Mouse (Mus musculus) thymus, postnatal 10 days (tissue): ENCODE data around the gene Zfp639.
A peak's percentile ranks its signal among the peaks of the same experiment; 100 is the strongest.

ENCODE experiments used
- DNase-seq, 2 experiments: peaks; one replicate each; pipeline ENCODE4 v3.0.0; 2021; ENCODE audit warnings: low spot score in 2 of 2

The Zfp639 gene

DNA sequence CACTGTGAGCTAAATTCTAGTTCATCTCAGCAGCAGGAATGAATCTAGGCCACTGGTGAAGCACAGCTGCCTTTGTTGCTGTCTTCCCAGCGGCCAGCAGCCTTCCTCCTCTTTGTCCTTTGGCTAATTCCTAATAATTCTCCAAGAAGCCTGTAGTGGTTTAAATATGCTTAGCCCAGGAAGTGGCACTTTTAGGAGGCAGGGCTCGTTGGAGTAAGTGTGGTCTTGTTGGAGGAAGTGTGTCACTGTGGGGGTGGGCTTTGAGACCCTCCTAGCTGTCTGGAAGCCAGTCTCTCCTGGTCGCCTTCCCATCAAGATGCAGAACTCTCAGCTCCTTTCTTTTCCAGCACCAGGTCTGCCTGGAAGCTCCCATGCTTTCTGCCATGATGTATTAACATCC lies 4.2 kb upstream of the Zfp639 start:
- no peak for DNase-seq

DNA sequence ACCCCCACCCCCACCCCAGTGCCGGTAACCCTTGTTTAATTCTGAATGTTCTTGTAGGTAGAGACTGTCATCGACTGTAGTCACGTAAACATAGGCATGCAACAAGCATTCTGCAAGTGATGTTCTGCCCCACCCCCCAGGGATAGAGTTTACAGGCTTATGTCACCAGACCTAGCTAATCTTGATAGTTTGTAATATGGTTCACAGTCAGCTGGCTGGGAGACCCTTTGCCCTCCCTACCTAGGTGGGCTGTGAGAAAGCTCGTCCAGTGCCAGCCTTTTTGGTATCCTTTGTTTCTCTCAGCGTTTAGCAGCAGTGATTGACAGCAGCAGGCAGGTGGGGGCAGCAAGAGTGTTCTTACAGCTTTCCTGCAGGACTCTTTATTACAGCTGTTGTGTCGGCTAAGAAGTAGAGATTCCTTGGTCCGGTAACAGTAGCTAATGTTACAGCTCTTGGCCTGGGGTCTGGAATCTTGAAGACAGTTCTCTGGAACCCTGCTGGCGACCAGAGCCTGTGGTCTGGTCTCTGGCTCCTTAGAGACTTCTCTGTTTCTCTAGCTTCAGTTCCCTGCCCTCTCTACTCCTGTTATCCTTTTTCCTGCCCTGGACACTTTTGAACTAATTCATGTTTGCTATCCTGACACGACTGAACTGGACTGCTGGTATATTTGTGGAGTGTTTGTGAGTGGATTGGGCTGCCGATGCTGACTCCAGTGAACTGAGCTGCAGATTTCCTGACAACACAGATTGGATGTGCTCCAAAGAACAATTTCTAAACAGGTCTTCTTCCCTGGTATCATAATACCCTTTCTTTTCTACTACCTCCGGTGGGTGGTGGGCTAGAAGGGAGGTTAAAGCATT lies 3.5 kb upstream of the Zfp639 start:
- DNase-seq, result no peak

DNA sequence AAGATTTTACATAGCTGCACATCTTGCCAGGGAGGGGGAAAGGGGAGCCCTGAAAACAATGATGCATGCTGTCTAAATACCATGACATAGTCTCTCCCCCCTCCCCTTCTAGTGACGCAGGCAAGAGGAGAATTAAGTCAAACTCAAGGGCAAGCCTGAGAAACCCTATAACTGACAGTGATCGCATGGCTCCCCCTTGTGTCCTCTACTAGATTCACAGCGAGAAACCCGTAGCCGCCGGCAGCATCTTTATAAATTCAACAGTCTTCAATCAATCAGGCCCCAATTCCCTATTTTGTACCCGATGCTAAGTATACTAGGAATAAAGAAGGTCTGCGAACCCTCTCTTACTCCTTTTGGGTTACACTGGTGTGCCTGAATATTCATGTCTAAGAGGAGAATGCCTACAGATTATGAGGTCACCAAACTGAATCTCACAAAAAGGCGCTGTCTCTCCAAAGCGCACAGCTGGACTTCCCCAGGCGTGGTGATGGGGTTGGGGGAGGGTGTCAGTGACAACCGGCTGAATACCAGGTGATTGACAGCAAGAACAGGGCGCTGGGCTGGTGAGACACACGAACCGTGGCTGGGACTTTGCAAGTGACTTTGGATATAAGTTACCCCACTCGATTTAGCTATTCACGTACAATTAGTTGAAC lies 1.3 kb upstream of the Zfp639 start:
- peak; percentile 41 to 64 for DNase-seq

DNA sequence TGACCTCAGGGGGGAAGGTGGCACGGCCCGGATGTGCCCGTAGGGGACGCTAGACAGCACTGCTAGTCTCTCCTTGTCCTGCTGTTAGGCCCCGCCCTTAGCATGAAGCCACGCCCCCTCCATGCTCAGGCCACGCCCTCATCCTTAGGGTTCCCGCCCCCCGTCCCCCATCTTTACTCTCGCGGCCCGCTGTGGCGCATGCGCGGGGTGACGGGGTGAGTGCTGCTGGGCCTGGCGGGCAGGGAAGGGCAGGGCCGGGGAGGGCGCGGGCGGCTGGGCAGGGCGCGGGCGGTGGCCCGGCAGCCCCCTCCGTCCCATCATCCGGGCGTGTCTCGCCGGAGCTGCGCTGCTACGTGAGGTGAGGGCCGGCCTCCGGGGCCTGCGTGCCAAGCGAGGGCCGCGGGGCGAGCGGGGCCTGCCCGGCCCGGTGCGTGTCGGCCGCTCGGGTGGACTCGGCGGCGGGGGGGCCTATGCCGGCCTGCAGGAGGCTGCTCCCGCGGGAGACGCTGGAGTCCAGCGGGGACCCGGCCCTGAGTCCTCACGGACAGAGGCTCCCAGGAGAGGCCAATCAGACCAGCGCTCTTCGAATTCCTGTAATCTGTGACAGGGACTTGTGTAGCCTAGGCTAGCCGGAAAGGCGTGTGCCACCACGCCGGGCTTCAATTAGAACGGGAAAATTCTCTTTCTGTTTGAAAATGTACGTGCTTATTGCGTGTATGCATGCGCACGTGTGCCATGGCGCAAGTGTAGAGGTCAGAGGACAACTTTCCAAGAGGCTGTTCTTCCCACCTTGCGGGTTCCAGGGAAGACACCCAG lies 524 bp downstream of the Zfp639 start:
- peak; percentile 89 to 94 for DNase-seq

DNA sequence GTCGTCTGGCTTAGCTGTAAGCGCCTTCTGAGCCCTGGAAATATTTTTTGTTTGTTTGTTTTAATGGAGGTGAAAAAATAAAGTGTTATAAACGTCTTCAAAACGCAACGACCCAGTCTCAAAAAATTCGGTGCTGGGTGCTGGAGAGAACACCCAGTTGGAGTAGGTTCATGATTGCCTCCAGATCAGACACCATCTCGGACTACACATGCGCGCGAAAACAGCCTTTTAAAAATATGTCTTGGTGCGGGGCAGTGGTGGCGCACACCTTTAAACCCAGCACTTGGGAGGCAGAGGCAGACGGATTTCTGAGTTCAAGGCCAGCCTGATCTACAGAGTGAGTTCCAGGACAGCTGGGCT lies 1.1 kb downstream of the Zfp639 start:
- peak in 1 of 2 experiments; percentile 17 for DNase-seq

DNA sequence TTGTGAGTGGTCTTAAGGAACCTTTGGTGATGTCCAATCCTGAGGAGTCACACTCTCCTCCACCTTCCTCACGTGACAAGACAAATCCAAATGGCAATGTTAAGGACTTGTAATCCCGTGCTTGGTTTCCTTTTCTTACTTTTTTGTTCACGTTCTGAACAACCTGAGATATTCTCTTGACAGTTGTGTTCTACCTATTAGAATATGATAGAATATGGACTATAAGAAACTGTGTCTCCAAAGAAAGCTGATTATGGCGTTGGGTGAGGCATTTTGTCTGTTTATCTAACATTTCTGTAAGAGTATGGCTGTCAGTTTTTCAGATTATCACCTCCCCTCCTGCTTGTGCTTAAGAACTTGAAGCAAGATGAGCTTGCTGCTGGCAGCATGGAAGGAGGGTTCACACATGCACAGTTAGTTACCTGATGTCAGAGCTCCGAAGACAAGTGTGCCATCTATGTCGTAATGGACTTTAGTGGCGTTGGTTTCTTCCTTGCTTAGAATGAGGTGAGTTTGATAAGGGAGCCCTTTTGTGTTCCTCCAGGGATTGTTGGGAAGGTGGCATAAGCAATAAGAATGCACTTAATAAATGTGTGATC lies 2.7 kb downstream of the Zfp639 start:
- no peak for DNase-seq

DNA sequence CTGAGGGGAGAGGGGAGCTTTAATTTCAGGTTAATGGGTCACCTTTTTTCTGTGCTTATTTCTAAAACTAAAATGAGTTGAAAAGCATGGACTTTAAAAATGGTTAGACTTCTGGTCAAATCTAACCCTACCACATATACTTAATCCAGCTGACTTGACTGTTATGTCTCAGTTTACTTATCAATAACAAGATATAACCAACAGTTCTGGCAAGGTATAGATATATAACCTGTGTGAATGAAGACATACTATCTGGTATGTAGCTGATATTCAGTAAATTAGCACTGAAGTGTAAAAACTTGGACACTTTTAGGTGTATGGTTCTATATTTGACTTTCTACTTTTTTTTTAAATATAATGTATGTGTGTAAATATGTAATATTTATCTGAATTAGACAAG lies 3.5 kb downstream of the Zfp639 start:
- no peak for DNase-seq

DNA sequence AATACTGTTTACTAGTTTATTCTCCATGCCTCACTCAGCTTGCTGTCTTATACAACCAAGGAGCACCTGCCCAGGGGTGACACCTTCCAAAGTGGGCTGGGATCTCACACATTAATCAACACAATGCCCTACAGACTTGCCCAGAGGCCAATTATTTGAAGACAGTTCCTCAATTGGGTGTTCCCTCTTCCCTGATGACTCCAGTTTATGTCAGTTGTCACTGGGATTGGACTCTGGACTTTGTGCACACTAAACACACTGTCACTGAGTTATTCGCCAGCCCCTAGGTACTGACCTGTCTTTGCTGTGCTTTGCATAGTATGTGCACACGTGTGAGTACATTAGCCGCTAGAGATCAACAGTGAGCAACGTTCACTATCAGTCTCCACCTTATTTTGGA lies 17.1 kb downstream of the Zfp639 start:
- DNase-seq, result no peak

DNA sequence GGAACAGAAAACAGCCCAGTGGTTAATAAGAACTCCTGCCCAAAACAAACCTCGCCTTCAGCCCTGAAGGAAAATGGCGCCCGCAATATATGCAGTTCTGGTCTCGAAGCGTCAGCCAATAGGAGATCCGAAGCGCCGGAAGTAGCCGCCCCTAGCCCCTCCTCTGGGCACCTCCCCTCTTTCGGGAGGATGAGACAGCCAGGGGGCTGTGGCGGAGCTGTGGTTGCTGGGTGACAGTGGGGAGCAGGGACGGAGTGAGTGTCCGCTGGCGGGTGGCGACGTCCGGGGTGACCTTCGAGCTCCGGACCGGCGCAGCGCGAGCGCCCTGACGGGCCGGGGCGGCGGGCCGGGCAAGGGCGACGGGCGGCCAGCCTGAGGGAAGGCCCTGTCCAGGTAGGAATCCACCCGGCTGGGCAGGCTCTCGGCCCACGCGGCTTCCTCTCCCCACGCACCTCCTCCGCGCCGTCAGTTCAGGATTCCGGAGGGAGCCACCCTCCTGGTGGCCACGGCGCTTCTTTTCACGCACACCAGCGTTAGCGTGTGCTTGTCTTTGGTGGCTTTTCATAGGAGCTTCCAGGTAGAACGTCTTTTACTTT lies 19.3 kb downstream of the Zfp639 start, which contains the start of gene Mfn1:
Gene Mfn1, plus strand, starts transcription at position 163 of the 596 bp plus-strand sequence.
- peak; percentile 90 to 91 for DNase-seq

DNA sequence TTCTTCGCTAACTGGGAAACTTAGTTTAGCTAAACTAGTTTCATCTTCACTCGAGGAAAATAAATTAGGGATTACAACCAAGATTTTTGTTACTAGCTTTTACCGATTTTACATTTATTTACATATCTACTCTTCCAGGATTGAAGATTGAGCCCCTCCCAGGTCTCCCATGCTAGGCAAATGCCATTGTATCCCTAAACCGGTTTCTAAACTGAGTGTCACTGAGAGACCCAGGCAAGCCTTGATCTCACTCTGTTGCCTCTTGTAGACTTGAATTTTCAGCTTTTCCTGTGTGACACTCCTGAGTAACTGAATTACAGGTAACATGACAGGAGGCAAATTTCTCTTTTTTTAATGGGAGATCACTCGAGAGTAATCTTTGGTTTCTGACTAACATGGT lies 20.0 kb downstream of the Zfp639 start:
- no peak for DNase-seq

DNA sequence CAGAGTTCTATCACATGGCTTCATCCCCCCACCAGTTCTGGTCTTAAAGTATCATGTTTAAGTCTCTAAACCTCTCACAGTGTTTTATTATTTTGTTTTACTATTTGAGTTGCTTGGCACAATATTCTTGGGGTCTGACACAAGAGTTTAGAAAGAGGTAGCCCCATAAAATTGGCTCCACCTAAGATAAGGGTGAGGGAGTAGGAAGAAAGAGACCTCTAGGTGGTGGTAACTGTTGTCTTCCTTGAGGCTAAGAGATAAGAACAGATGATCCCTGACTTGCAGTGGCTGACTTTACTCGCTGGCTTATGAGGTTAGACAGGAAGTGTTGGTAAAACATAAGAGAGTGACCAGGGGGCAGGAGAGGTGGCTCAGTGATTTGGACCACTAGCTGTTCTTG lies 25.6 kb downstream of the Zfp639 start:
- no peak for DNase-seq

DNA sequence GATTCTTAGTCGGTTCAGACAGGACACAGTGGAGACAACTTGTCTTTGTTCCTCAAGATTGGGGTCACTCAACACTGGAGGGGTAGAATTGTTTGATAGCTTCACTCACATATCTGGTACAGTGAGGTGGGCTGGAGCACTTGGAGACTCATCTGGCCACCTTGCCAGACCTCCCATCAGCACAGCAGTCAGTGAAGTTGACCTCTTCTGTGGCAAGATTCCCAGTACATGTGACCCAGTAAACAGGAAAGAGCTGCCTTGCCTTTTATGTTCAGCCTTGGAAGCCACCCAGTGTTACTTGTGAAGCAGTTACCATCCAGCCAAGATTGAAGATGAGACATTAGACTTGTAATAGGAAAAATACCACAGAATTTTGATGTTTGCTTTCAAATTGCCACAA lies 27.5 kb downstream of the Zfp639 start:
- no peak for DNase-seq

DNA sequence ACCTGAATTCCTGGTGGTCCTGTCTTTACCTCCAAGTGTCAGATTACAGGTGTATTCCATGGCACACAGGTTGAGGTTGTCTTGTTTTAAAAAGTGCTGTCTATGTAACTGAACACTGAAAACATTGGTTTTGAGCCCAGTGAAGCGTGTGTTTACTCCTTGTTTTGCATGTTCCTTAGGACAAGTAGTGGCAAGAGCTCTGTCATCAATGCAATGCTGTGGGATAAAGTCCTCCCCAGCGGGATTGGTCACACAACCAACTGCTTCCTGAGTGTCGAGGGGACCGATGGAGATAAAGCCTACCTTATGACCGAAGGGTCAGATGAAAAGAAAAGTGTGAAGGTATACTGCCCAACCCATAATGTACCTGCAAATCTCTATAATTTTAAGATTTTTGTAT lies 28.0 kb downstream of the Zfp639 start:
- no peak for DNase-seq

DNA sequence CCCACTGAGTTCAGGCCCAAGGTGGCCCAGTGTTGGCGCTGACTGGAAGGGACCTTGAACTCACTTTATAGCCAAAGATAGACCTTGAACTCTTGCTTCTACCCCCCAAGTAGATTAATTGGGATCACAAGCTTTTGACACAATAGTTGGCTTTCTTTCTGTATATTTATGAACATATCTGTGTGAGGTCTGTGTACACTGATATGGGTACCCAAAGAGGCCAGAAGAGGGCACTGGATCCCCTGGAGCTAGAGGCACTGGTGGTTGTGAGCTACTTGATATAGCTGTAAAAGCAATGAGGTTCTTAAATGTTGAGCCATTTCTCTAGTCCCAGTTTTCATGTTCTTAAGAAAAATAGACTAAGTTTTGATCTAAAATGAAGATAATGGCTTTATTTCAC lies 43.0 kb downstream of the Zfp639 start:
- peak; percentile 13 to 38 for DNase-seq

DNA sequence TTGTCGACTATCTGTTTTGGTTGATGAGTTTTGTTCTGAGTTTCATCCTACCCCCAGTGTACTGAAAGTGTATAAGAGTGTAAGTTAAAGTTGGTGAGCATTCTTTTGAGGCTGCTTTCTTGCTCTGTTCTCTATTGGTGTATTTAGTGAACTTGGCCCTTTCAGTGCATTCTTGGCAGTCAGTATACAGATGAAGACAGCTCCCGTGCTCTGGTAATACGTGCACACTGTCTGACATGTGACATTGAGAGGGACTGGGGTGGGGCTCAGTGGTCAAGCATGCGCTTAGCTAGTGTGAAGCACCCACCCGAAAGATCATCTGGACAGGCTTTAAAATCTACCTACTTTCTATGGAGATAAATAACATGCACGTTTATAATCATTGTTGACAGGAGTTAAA lies 53.3 kb downstream of the Zfp639 start:
- DNase-seq, result no peak
